Mouse (Mus musculus) embryonic fibroblast, embryonic 13.5 days (primary cell): Measurements from ENCODE around the gene Cfap44.

Experiments
- CTCF ChIP-seq: IDR thresholded peaks from 2 replicates; pipeline ENCODE4 v1.5.1; 2011; ENCODE audit warnings: mild to moderate bottlenecking, control low read depth, low read length, moderate library complexity, borderline replicate concordance; ENCODE audit not compliant: insufficient read depth
- POLR2A ChIP-seq: IDR thresholded peaks from 2 replicates; pipeline ENCODE4 v1.6.1; 2011; ENCODE audit warnings: low read depth, mild to moderate bottlenecking, control low read depth, low read length, moderate library complexity

DNA sequence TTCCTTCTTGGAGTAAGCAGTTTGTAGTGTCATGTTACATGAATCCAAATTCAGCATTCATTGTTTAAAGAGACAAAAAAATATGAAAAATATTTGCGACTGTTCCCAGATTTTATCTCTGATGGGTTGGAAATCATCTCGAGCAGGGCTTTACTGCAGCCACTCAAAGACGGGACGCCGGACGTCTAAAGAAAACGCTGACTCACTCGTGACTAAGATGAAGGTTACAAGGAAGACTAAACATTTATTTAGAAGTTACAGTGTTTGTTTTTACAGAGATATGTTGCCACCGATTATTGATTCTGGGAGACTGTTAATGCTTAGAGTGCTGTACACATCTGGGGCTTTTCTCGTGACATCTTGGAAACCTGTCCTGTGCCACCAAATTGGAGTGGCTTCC, 90.2 kb downstream of the Cfap44 start:
- TF ChIP-seq POLR2A, result no peak
- TF ChIP-seq CTCF, result no peak
